Mouse (Mus musculus): Measurements from ENCODE around the gene Cdc37.

DNA sequence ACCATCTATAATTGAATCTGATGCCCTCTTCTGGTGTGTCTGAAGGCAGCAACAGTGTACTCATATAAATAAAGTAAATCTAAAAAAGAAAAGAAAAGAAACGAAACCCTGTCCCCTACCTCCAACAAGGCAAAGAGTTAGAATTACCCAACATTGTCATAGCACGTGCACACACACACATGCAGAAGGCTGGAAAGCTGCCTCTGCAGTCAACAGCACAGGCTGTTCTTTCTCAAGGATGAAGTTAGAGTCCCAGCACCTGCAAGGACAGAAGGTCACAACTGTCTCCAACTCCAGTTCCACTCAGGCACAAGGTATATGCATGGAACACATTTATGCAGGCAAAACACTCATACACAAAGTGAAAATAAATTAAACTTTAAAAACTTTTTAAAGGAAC is 47.7 kb downstream of the Cdc37 start:
- no peak for TF ChIP-seq CTCF (IDR thresholded peaks at IDR 0.05; ENCODE audit: low read depth)
- TF ChIP-seq EP300 (IDR thresholded peaks at IDR 0.05; ENCODE audit: low read depth), result no peak
